Mouse (Mus musculus): ENCODE data around the gene Dact2. TPM values are rescaled to one million over a fixed set of nuclear protein-coding genes. Genes with fewer than 3 reads are reported as not detected.

Dact2 gene
- polyA plus RNA-seq, 1 experiment from 2014 or later: 2.4 TPM

DNA sequence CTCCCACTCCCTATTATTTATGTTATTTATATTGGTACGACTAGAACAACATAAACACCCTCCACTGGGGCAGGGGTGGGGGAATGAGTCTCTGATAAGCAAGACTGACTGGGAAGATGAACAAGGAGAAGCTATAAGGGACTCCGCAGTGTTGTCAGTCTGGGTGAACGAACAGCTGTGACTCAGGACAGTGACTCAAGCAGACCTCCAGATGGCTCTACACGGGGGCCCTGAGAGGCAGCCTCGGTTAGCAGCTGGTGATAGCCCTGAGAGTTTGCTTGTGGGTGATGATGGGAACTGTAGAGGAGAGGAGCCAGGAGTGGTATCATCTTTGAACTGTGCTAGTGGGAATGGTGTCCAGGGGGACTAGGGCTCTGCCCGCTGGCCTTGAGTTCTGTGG is 23.5 kb upstream of the Dact2 start:
- no peak overlapping the region for H3K4me3 ChIP-seq (ENCODE audit: control insufficient read depth in 1 of 2, insufficient read depth in 1 of 2, low read depth in 1 of 2, low read length in 2 of 2)
- no peak overlapping the region for H3K27ac ChIP-seq (replicated peaks in 1 of 2; ENCODE audit: control insufficient read depth in 1 of 2, insufficient read depth in 1 of 2, low read depth in 2 of 2, low read length in 2 of 2)
- H3K4me1 ChIP-seq (ENCODE audit: control insufficient read depth in 2 of 2, insufficient read depth in 2 of 2, low read length in 2 of 2): no peaks in the 10 kb centered on the region
- H3K27me3 ChIP-seq (ENCODE audit: control insufficient read depth, insufficient read depth, low read length): peaks cover 40% of the 10 kb centered on the region
- no peaks in the 10 kb centered on the region for H3K36me3 ChIP-seq (ENCODE audit: control insufficient read depth, insufficient read depth, low read length)
- no peak overlapping the region for H3K9ac ChIP-seq (ENCODE audit: low read length)
- WGBS: 24% methylated on average over 6 of the region's 6 CpGs
- no peak for ATAC-seq (ENCODE audit: insufficient number of reproducible peaks, insufficient read depth, low FRiP score, low read depth)
- no peaks in the 10 kb centered on the region for H3K9me3 ChIP-seq (ENCODE audit: control insufficient read depth, low read length)
- no peak overlapping the region for H3K4me2 ChIP-seq (ENCODE audit: low read length)

DNA sequence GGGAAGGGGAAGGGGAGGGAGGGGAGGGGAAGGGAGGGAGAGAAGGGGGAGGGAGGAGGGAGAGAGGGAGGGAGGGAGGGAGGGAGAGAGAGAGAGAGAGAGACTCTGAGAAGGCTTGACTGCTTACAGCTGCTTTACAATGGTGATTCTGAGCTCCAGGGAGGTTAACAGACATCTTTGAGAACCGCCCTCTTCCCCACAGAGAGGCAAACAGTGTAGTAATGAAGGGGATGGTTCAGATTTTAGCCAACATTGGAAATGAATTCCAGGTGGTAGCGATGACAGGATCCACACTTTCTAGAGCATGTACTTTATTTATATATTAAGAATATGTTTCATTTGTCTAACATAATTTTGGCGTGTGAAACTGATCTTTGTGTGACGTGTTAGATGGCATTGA is 22.7 kb upstream of the Dact2 start:
- no peak overlapping the region for H3K9ac ChIP-seq (ENCODE audit: low read length)

DNA sequence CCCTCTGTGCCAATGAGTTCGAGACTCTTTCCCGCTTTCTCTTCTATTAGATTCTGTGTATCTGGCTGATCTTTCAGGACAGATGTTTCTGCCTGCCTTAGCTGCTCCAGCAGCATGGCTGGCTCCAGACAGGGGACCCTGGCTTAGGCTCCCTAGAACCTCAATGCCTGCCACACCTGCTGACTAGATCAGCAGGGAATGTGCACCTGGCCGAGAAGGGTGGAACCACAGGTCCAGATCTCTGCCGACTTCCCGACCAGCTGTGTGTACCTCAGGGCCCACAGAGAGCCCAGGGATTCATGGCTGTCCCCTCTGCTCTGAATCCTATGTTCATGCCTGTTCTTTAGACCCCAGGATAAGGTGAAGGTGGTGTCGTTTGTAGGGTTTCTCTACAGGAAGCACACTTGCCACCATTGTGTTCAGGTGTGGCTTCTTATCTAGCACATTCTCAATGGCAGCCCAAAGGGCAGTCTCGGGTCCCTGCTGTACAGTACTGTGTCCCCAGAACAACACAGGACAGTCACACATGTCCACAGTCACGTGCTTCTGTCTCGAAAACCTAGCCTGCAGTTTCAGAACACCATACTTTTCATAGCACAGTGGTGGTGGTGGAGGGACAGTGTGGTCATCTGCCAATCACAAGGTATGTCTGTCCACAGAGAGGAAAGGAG is 22.0 kb upstream of the Dact2 start:
- no peaks in the 10 kb centered on the region for H3K9me3 ChIP-seq (ENCODE audit: control insufficient read depth, low read length)
- no peak for ATAC-seq (ENCODE audit: insufficient number of reproducible peaks, insufficient read depth, low FRiP score, low read depth)
- 56% methylated on average over 9 of the region's 9 CpGs for WGBS
- no peak overlapping the region for H3K27ac ChIP-seq (replicated peaks in 1 of 2; ENCODE audit: control insufficient read depth in 1 of 2, insufficient read depth in 1 of 2, low read depth in 2 of 2, low read length in 2 of 2)
- peaks cover 32% of the 10 kb centered on the region for H3K27me3 ChIP-seq (ENCODE audit: control insufficient read depth, insufficient read depth, low read length)
- no peak overlapping the region for H3K4me2 ChIP-seq (ENCODE audit: low read length)
- H3K9ac ChIP-seq (ENCODE audit: low read length): no peak overlapping the region
- H3K4me3 ChIP-seq (ENCODE audit: control insufficient read depth in 1 of 2, insufficient read depth in 1 of 2, low read depth in 1 of 2, low read length in 2 of 2): no peak overlapping the region
- H3K36me3 ChIP-seq (ENCODE audit: control insufficient read depth, insufficient read depth, low read length): no peaks in the 10 kb centered on the region
- H3K4me1 ChIP-seq (ENCODE audit: control insufficient read depth in 2 of 2, insufficient read depth in 2 of 2, low read length in 2 of 2): no peaks in the 10 kb centered on the region

More for the DNA sequence above, 22.7 kb upstream of the Dact2 start:
- no peak for ATAC-seq (ENCODE audit: insufficient number of reproducible peaks, insufficient read depth, low FRiP score, low read depth)
- Histone ChIP-seq H3K36me3 (ENCODE audit: control insufficient read depth, insufficient read depth, low read length) (no peaks in the 10 kb centered on the region), H3K4me3 (ENCODE audit: control insufficient read depth in 1 of 2, insufficient read depth in 1 of 2, low read depth in 1 of 2, low read length in 2 of 2) (no peak overlapping the region), H3K27ac (replicated peaks in 1 of 2; ENCODE audit: control insufficient read depth in 1 of 2, insufficient read depth in 1 of 2, low read depth in 2 of 2, low read length in 2 of 2) (no peak overlapping the region), H3K4me2 (ENCODE audit: low read length) (no peak overlapping the region), H3K9me3 (ENCODE audit: control insufficient read depth, low read length) (no peaks in the 10 kb centered on the region), H3K27me3 (ENCODE audit: control insufficient read depth, insufficient read depth, low read length) (peaks cover 35% of the 10 kb centered on the region), H3K4me1 (ENCODE audit: control insufficient read depth in 2 of 2, insufficient read depth in 2 of 2, low read length in 2 of 2) (no peaks in the 10 kb centered on the region)
- 22% methylated on average over 4 of the region's 4 CpGs for WGBS

DNA sequence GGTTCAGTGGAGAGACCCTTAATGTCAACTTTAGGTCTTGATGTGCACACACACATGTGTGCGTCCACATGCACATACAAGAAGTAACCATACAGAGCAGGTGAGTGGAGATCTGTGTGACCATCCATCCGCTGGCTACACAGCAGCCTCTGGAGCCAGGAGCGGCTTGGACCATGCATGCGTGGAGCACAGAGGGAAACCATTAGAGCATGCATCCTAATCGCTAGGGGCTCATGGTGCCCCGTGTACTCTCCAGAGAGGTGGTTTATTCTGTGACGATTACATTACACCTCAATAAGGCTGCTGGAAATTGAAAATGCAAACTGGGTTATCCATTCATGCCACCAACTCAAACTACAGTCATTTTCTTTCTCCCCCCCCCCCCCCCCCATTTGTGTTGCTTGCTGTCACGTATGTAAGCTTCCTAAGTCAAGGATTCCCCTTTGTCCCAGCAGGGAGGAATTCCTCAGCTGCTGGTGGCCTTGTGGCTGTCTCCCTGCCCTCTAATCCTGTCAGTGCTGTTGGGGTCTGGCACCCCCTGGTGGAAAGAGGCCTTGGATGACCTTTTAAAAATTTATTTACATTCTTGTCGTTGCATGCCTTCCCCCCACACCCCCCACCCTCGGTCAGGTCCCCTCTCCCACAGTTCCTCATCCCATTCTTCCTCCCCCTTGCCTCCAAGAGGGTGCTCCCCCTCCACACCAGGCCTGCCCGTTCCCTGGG is 17.9 kb upstream of the Dact2 start:
- H3K4me2 ChIP-seq (ENCODE audit: low read length): no peak overlapping the region
- 20% methylated on average over 10 of the region's 11 CpGs for WGBS
- no peak overlapping the region for H3K9ac ChIP-seq (ENCODE audit: low read length)
- H3K27ac ChIP-seq (replicated peaks in 1 of 2; ENCODE audit: control insufficient read depth in 1 of 2, insufficient read depth in 1 of 2, low read depth in 2 of 2, low read length in 2 of 2): no peak overlapping the region
- no peak overlapping the region for H3K4me3 ChIP-seq (ENCODE audit: control insufficient read depth in 1 of 2, insufficient read depth in 1 of 2, low read depth in 1 of 2, low read length in 2 of 2)
- no peaks in the 10 kb centered on the region for H3K4me1 ChIP-seq (ENCODE audit: control insufficient read depth in 2 of 2, insufficient read depth in 2 of 2, low read length in 2 of 2)
- peaks cover 3% of the 10 kb centered on the region; the same call in 1 of the 2 replicates for H3K27me3 ChIP-seq (ENCODE audit: control insufficient read depth, insufficient read depth, low read length)
- no peaks in the 10 kb centered on the region for H3K9me3 ChIP-seq (ENCODE audit: control insufficient read depth, low read length)
- H3K36me3 ChIP-seq (ENCODE audit: control insufficient read depth, insufficient read depth, low read length): no peaks in the 10 kb centered on the region
- no peak for ATAC-seq (ENCODE audit: insufficient number of reproducible peaks, insufficient read depth, low FRiP score, low read depth)

DNA sequence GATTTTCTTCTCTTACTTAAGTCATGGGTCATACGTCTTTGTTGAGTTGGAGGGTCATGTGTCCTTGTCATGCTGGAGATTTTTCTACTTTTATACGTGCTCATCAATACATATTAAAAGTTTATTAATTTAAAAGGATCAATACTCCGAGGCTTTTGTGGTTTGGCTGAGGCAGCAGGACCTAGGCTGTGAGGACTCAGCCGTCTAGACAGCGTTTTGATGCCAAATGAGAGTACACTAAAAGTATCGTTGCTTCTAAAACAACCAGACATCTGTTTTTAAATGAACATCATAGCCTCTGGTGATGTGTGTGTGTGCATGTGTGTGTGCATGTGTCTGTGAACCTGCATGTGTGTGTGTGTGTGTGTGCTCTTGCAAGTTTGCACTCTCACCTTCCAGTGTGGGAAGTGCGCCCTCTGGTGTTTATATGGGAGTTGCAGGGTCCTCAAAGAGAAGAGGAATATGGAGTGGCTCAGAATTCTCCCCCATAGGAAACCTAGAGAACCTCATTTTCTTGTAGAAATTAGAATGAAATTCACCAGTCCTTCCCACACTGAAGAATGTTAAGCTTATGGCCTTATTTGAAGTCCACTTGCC is 16.6 kb upstream of the Dact2 start:
- H3K4me2 ChIP-seq (ENCODE audit: low read length): no peak overlapping the region
- no peaks in the 10 kb centered on the region for H3K9me3 ChIP-seq (ENCODE audit: control insufficient read depth, low read length)
- H3K36me3 ChIP-seq (ENCODE audit: control insufficient read depth, insufficient read depth, low read length): no peaks in the 10 kb centered on the region
- no peak overlapping the region for H3K4me3 ChIP-seq (ENCODE audit: control insufficient read depth in 1 of 2, insufficient read depth in 1 of 2, low read depth in 1 of 2, low read length in 2 of 2)
- 59% methylated on average over 7 of the region's 7 CpGs for WGBS
- H3K27ac ChIP-seq (replicated peaks in 1 of 2; ENCODE audit: control insufficient read depth in 1 of 2, insufficient read depth in 1 of 2, low read depth in 2 of 2, low read length in 2 of 2): no peak overlapping the region
- H3K9ac ChIP-seq (ENCODE audit: low read length): no peak overlapping the region
- ATAC-seq (ENCODE audit: insufficient number of reproducible peaks, insufficient read depth, low FRiP score, low read depth): no peak
- peaks cover 3% of the 10 kb centered on the region; the same call in 1 of the 2 replicates for H3K27me3 ChIP-seq (ENCODE audit: control insufficient read depth, insufficient read depth, low read length)
- H3K4me1 ChIP-seq (ENCODE audit: control insufficient read depth in 2 of 2, insufficient read depth in 2 of 2, low read length in 2 of 2): no peaks in the 10 kb centered on the region

DNA sequence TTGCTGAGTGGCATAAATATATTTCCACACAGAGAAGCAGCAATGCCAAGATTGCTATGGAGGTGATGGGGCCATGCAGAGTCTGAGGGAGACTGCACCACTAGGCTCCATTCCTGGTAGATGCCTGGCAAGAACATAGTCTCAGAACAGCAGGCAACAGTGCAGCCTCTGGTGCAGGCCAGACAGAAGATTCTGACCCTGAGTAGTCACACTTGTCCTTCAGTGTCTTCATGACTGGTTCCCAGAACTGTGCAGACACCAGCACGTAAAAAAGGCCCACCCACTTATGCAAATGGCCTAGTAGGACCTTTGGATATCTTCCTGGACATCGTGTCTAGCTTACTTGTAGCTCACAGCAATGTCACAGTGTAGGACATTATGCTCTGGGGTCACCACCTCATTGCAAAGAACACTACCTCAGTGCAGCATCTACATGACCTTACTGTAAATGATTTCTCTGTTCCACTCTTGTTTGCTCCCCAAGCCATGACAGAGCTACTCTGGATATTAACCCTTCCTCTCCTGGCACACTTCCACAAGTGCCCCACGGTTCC is 9.9 kb upstream of the Dact2 start:
- no peak for ATAC-seq (ENCODE audit: insufficient number of reproducible peaks, insufficient read depth, low FRiP score, low read depth)
- H3K36me3 ChIP-seq (ENCODE audit: control insufficient read depth, insufficient read depth, low read length): no peaks in the 10 kb centered on the region
- no peaks in the 10 kb centered on the region for H3K9me3 ChIP-seq (ENCODE audit: control insufficient read depth, low read length)
- no peak overlapping the region for H3K4me2 ChIP-seq (ENCODE audit: low read length)
- H3K27me3 ChIP-seq (ENCODE audit: control insufficient read depth, insufficient read depth, low read length): no peaks in the 10 kb centered on the region; the same call in 1 of the 2 replicates
- H3K4me3 ChIP-seq (ENCODE audit: control insufficient read depth in 1 of 2, insufficient read depth in 1 of 2, low read depth in 1 of 2, low read length in 2 of 2): no peak overlapping the region
- no peak overlapping the region for H3K27ac ChIP-seq (replicated peaks in 1 of 2; ENCODE audit: control insufficient read depth in 1 of 2, insufficient read depth in 1 of 2, low read depth in 2 of 2, low read length in 2 of 2)
- no peaks in the 10 kb centered on the region for H3K4me1 ChIP-seq (ENCODE audit: control insufficient read depth in 2 of 2, insufficient read depth in 2 of 2, low read length in 2 of 2)
- WGBS: 47% methylated on average over 3 of the region's 3 CpGs
- H3K9ac ChIP-seq (ENCODE audit: low read length): no peak overlapping the region

DNA sequence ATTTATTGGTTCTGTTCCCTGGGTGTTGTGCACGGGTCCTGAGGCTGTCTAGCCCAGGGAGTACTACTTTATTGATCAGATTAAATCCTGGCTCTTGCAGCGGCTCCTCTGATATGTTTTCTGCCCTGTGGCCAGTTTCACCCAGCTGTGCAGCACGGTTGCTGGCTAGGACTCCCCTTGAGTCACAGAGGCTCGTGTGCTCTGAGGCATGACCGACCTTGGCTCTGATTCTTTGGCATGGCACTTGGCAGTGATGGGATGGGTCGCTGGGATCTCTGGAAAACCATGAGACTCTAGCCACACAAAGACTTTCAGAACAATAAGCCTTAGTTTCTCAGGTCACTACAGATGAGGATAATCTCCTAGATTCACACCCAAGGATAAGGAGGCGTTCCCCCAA is 8.7 kb upstream of the Dact2 start:
- no peak for ATAC-seq (ENCODE audit: insufficient number of reproducible peaks, insufficient read depth, low FRiP score, low read depth)
- no peak overlapping the region for H3K4me3 ChIP-seq (ENCODE audit: control insufficient read depth in 1 of 2, insufficient read depth in 1 of 2, low read depth in 1 of 2, low read length in 2 of 2)
- H3K9ac ChIP-seq (ENCODE audit: low read length): no peak overlapping the region
- 76% methylated on average over 7 of the region's 7 CpGs for whole genome bisulfite sequencing
- no peaks in the 10 kb centered on the region for H3K4me1 ChIP-seq (ENCODE audit: control insufficient read depth in 2 of 2, insufficient read depth in 2 of 2, low read length in 2 of 2)
- H3K27me3 ChIP-seq (ENCODE audit: control insufficient read depth, insufficient read depth, low read length): peaks cover 6% of the 10 kb centered on the region
- H3K9me3 ChIP-seq (ENCODE audit: control insufficient read depth, low read length): no peaks in the 10 kb centered on the region
- no peak overlapping the region for H3K4me2 ChIP-seq (ENCODE audit: low read length)
- H3K36me3 ChIP-seq (ENCODE audit: control insufficient read depth, insufficient read depth, low read length): no peaks in the 10 kb centered on the region
- no peak overlapping the region for H3K27ac ChIP-seq (replicated peaks in 1 of 2; ENCODE audit: control insufficient read depth in 1 of 2, insufficient read depth in 1 of 2, low read depth in 2 of 2, low read length in 2 of 2)
